8 mouse cellular contexts compared by ENCODE assay signal in the genomic region with DNA sequence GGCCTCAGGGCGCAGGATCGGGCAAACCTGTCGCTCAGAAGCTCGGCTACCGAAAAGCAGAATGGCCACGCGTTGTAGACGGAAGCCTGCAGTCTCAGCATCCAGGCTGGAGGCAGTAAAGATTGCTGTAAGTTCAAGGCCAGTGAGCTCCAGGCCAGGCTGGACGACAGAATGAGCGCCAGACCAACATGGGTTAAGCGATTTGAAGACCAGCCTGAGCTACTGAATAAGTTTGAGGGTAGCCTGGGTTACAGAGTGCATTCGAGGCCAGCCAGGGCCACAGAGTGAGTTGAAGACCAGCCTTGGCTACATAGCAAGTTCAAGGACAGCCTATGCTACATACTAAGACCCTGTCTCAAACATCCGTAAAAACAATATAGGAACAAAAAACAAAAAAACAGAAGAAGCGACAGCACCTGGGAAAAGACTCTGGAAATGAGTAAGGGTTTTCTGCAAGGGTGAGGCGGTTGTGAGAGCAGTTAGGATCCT. TPM values are rescaled to one million over a fixed set of nuclear protein-coding genes. Genes with fewer than 3 reads are reported as not detected.
A peak's percentile ranks its signal among the peaks of the same experiment; 100 is the strongest.
DNase-seq lines count a peak whose midpoint lies in the region; ATAC-seq and TF ChIP-seq lines count a peak whose summit lies in the region.

No protein-coding gene starts in this region.

- peak overlapping the region; percentile 54 for H3K27ac ChIP-seq in neural tube, embryonic 11.5 days (ENCODE audit: low read depth, low read length)
- peak overlapping the region; percentile 81 for H3K27ac ChIP-seq in limb, embryonic 14.5 days (replicated peaks; ENCODE audit: low read depth, low read length)
- peak overlapping the region; percentile 92 for H3K27ac ChIP-seq in stomach, embryonic 15.5 days

- H3K9ac ChIP-seq in neural tube, embryonic 11.5 days (ENCODE audit: low read length): peak overlapping the region; percentile 65
- H3K9ac ChIP-seq in limb, embryonic 14.5 days (ENCODE audit: low read depth, low read length, severe bottlenecking): peak overlapping the region; percentile 70
- peak overlapping the region; percentile 70 for H3K9ac ChIP-seq in stomach, embryonic 15.5 days

- peak overlapping the region; percentile 70 for H3K4me3 ChIP-seq in neural tube, embryonic 11.5 days (ENCODE audit: low read depth, low read length)
- H3K4me3 ChIP-seq in limb, embryonic 14.5 days (replicated peaks; ENCODE audit: low read length): peak overlapping the region; percentile 68
- H3K4me3 ChIP-seq in stomach, embryonic 15.5 days (replicated peaks): peak overlapping the region; percentile 83

- no peaks in the 10 kb centered on the region for H3K27me3 ChIP-seq in neural tube, embryonic 11.5 days (ENCODE audit: control insufficient read depth, insufficient read depth, low read length)
- H3K27me3 ChIP-seq in limb, embryonic 14.5 days (ENCODE audit: control insufficient read depth, insufficient read depth, low read length): no peaks in the 10 kb centered on the region
- no peaks in the 10 kb centered on the region for H3K27me3 ChIP-seq in stomach, embryonic 15.5 days (replicated peaks)

- H3K4me2 ChIP-seq in neural tube, embryonic 11.5 days (ENCODE audit: low read depth): peak overlapping the region; percentile 88
- H3K4me2 ChIP-seq in limb, embryonic 14.5 days (replicated peaks; ENCODE audit: low read depth, low read length, severe bottlenecking): peak overlapping the region; percentile 60
- peak overlapping the region; percentile 83 for H3K4me2 ChIP-seq in stomach, embryonic 15.5 days

- 3% methylated on average over 15 of the region's 15 CpGs for WGBS in neural tube, embryonic 11.5 days
- WGBS in limb, embryonic 14.5 days: 4% methylated on average over 15 of the region's 15 CpGs
- 3% methylated on average over 15 of the region's 15 CpGs for WGBS in stomach, embryonic 15.5 days

- TF ChIP-seq POLR2A in limb, embryonic 14.5 days (IDR thresholded peaks at IDR 0.05; ENCODE audit: borderline replicate concordance, extremely low read depth, insufficient read depth, insufficient read length): no peak

- peak; percentile 16; the same call in 1 of the 2 replicates for ATAC-seq in neural tube, embryonic 11.5 days (ENCODE audit: insufficient read depth, low FRiP score, low TSS enrichment)
- 0 out of 2 replicates have a peak, but pooled peaks have one; percentile 2 for ATAC-seq in limb, embryonic 14.5 days (ENCODE audit: low FRiP score, low read depth)
- peak; percentile 2; the same call in 1 of the 2 replicates for ATAC-seq in stomach, embryonic 15.5 days (ENCODE audit: insufficient read depth, low FRiP score, low read depth)

- peaks cover 26% of the 10 kb centered on the region for H3K36me3 ChIP-seq in neural tube, embryonic 11.5 days (ENCODE audit: control insufficient read depth, insufficient read depth, low read length)
- peaks cover 64% of the 10 kb centered on the region for H3K36me3 ChIP-seq in limb, embryonic 14.5 days (ENCODE audit: control insufficient read depth, insufficient read depth, low read length)
- peaks cover 33% of the 10 kb centered on the region for H3K36me3 ChIP-seq in stomach, embryonic 15.5 days

- peak; percentile 58 for DNase-seq in embryo, embryonic 10 days (ENCODE audit: low spot score)
- no peak for DNase-seq in embryo, embryonic 11 days
- no peak for DNase-seq in neural tube, embryonic 11.5 days (ENCODE audit: low spot score)
- DNase-seq in neural tube, embryonic 10.5 days (ENCODE audit: extremely low spot score, low spot score): no peak
- DNase-seq in limb, embryonic 14.5 days (ENCODE audit: low spot score): no peak
- DNase-seq in urinary bladder, postnatal 25 days (ENCODE audit: low spot score): no peak
- no peak for DNase-seq in kidney, postnatal 36 days

- H3K9me3 ChIP-seq in neural tube, embryonic 11.5 days (ENCODE audit: control insufficient read depth, low read length): no peaks in the 10 kb centered on the region
- H3K9me3 ChIP-seq in limb, embryonic 14.5 days (ENCODE audit: control insufficient read depth, low read length): no peaks in the 10 kb centered on the region
- H3K9me3 ChIP-seq in stomach, embryonic 15.5 days: no peaks in the 10 kb centered on the region

- H3K4me1 ChIP-seq in neural tube, embryonic 11.5 days (ENCODE audit: control insufficient read depth, insufficient read depth, low read length): peaks cover 13% of the 10 kb centered on the region
- H3K4me1 ChIP-seq in limb, embryonic 14.5 days (ENCODE audit: control insufficient read depth, insufficient read depth, low read length): peaks cover 15% of the 10 kb centered on the region
- H3K4me1 ChIP-seq in stomach, embryonic 15.5 days: peaks cover 20% of the 10 kb centered on the region

RNA-seq across cellular contexts. Expression of a gene that starts 0.5 kb away (rescaled TPM):
- 51.6 and 52.9 TPM in 2 replicates for polyA plus RNA-seq in neural tube, embryonic 11.5 days (2014; fragmentation: Nextera tagmentation; extraction: Ambion mirVana)
- polyA plus RNA-seq in limb, embryonic 14.5 days (2012; rRNA removed): 81.3 and 104 TPM in 2 replicates
- polyA plus RNA-seq in limb, embryonic 14.5 days (2014; fragmentation: Nextera tagmentation; extraction: Ambion mirVana): 54.9 and 62.9 TPM in 2 replicates
- polyA plus RNA-seq in stomach, embryonic 15.5 days (2015; fragmentation: Nextera tagmentation; extraction: Ambion mirVana): 47.3 and 47.7 TPM in 2 replicates

RNA-seq across cellular contexts. Expression of a gene that starts 0.5 kb away (rescaled TPM):
- polyA plus RNA-seq in neural tube, embryonic 11.5 days (2014; fragmentation: Nextera tagmentation; extraction: Ambion mirVana): 67.1 and 72.3 TPM in 2 replicates
- 142 and 168 TPM in 2 replicates for polyA plus RNA-seq in limb, embryonic 14.5 days (2012; rRNA removed)
- 92.5 and 92.7 TPM in 2 replicates for polyA plus RNA-seq in limb, embryonic 14.5 days (2014; fragmentation: Nextera tagmentation; extraction: Ambion mirVana)
- polyA plus RNA-seq in stomach, embryonic 15.5 days (2015; fragmentation: Nextera tagmentation; extraction: Ambion mirVana): 89.5 and 94.4 TPM in 2 replicates

RNA-seq across cellular contexts. Expression of a gene that starts 11.6 kb away (rescaled TPM):
- polyA plus RNA-seq in neural tube, embryonic 11.5 days (2014; fragmentation: Nextera tagmentation; extraction: Ambion mirVana): 304 and 319 TPM in 2 replicates
- polyA plus RNA-seq in limb, embryonic 14.5 days (2012; rRNA removed): 607 and 720 TPM in 2 replicates
- polyA plus RNA-seq in limb, embryonic 14.5 days (2014; fragmentation: Nextera tagmentation; extraction: Ambion mirVana): 166 and 187 TPM in 2 replicates
- 396 and 430 TPM in 2 replicates for polyA plus RNA-seq in stomach, embryonic 15.5 days (2015; fragmentation: Nextera tagmentation; extraction: Ambion mirVana)

RNA-seq across cellular contexts. Expression of a gene that starts 18.2 kb away (rescaled TPM):
- 54.7 and 57.6 TPM in 2 replicates for polyA plus RNA-seq in neural tube, embryonic 11.5 days (2014; fragmentation: Nextera tagmentation; extraction: Ambion mirVana)
- 114 and 135 TPM in 2 replicates for polyA plus RNA-seq in limb, embryonic 14.5 days (2012; rRNA removed)
- polyA plus RNA-seq in limb, embryonic 14.5 days (2014; fragmentation: Nextera tagmentation; extraction: Ambion mirVana): 50.7 and 58.3 TPM in 2 replicates
- 32.4 and 39.3 TPM in 2 replicates for polyA plus RNA-seq in stomach, embryonic 15.5 days (2015; fragmentation: Nextera tagmentation; extraction: Ambion mirVana)

RNA-seq across cellular contexts. Expression of a gene that starts 19.8 kb away (rescaled TPM):
- polyA plus RNA-seq in neural tube, embryonic 11.5 days (2014; fragmentation: Nextera tagmentation; extraction: Ambion mirVana): 17.7 and 20.0 TPM in 2 replicates
- 53.8 and 60.9 TPM in 2 replicates for polyA plus RNA-seq in limb, embryonic 14.5 days (2012; rRNA removed)
- polyA plus RNA-seq in limb, embryonic 14.5 days (2014; fragmentation: Nextera tagmentation; extraction: Ambion mirVana): 42.8 and 43.7 TPM in 2 replicates
- 58.0 and 59.8 TPM in 2 replicates for polyA plus RNA-seq in stomach, embryonic 15.5 days (2015; fragmentation: Nextera tagmentation; extraction: Ambion mirVana)
